Mouse (Mus musculus) fibroblast of lung, adult 2 months (primary cell): ENCODE data around the gene Klrb1f.
A peak's percentile ranks its signal among the peaks of the same experiment; 100 is the strongest.
"Not testable (repeated sequence)": the region's sequence is repeated elsewhere in the genome, so short reads cannot be mapped to it uniquely, and the experiment has no call there.

Source experiments
- DNase-seq: peaks from one replicate; pipeline ENCODE4 v3.0.0-alpha.2; 2011; ENCODE audit warnings: low read depth

Klrb1f gene

GRCm38 (mm10) chr6:129048857-129049473, 3.3 kb downstream of the Klrb1f start:
- DNase-seq = no peak

DNA sequence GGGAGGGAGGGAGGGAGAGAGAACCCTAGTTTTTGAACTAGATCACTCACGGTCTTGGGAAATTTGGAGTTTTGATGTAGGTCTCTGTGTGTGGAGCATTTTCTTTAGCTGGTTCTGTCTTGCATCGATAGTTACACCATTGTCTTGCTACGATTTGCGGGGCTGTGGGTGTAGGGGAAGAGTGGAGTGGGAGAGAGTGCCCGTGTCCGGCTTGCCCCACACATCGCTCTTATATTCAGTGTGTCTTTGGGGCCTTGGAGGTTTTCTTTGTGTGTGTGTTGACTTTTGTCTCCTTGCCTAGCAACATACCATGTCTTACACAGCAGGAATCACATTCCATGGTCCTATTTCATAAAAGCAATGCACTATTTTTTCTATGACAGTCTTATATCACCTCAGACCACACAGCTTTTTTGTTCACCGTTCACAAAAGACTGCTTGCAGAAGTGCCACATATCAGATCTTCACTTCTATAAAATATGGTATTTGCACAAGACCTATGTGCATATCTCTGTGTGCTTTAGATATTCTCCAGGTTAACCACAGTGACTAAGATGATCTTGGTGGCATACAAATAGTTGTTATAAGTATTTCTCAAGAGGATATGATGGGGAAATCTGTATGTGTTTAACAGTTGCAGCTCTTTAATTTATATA, 4.0 kb downstream of the Klrb1f start:
- DNase-seq = no peak

GRCm38 (mm10) chr6:129051086-129051485, 5.4 kb downstream of the Klrb1f start:
- DNase-seq = no peak

GRCm38 (mm10) chr6:129051731-129052130, 6.0 kb downstream of the Klrb1f start:
- DNase-seq = no peak

GRCm38 (mm10) chr6:129056237-129056636, 10.5 kb downstream of the Klrb1f start:
- DNase-seq = no peak

DNA sequence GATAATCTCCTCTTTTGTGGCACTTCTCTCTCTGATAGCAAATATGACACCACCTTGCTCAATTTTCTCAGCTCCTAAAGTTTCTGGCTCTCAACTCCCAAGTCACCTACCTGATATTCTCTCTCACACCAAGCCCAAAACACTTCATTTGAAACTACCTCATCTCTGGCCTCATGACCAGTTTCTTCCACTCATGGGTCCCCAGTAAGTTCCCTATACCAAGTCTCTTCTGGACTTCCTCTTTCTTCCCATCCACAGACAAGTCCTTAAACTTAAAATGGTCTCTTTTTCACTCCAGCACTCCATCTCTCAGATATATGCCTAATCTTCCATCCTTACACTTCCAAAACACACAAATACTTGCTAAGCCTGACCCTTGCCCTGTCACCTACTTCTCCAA, 12.3 kb downstream of the Klrb1f start:
- no peak for DNase-seq

DNA sequence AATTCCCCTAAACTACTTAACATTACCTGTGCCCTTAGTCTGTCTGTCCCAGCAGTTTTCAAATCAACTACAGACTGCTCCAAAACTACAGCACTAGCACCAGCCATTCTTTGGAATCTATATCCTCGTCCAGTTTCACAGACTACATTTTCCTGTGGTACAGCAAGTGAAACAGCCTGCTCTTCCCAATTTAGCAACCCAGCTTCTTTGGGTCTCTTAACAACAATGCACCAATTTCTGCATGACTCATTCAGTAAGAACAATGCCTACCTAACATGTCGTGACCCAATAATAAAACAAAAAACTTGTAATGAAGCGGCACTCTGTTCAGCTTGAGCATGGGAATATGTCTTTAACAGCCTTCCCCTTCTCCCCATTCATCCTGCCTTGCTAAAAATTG, 19.7 kb downstream of the Klrb1f start:
- no peak for DNase-seq

GRCm38 (mm10) chr6:129065857-129066256, 20.2 kb downstream of the Klrb1f start:
- no peak for DNase-seq

DNA sequence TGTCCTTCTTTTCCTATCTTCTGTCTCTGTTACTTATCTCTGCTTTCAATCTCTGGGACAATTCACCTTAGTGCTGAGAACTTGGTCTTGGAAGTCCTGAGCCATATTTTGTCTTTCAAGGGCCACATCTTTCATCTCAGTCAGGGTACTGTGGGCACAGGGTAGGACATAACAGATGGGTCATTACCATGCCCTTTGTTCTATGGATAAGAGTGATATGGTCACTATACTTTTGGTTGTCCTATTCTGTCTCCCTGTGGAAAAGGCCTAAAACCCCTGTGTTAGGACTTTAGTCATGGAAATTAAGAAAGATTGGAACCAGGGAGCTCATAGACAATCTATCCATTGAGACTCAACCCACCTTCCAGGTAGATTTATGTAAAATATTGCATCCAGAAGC, 20.8 kb downstream of the Klrb1f start:
- DNase-seq = no peak

DNA sequence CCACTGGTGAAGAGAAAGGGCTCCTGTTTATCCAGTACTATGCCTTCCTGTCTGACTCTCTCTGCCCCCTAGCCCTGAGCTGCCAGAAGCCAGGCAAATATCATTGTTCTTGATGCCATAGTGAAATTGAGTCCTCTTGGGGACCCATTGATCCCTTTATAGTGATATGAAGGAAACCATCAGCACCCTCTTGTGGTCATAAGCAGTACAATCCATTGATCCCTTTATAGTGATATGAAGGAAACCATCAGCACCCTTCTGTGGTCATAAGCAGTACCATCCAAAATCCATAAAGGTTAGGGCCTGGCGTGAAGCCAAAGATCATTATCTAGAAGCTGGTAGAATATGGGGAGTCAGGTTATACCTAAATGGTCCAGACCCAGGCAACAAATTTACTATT, 21.3 kb downstream of the Klrb1f start:
- peak; percentile 24 for DNase-seq

DNA sequence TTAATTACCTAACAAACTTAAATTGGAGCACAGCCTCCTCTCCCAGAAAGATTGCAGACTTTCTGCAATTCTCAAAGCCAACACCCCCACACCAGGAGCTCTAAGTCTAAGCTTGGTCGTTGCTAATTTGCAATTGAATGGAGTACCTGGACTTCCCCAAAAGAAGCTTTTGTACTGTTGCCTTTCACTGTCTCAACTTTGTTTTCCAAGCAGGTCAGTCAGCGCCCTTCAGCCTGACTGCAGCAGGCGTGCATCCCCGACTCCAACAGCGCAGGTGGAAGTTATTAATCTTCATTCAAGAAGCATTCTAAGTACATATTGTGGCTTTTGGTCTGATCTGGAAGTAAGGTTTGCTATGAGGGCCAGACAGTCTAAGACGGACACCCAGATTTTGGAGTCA, 39.4 kb downstream of the Klrb1f start:
- DNase-seq = no peak

- DNase-seq = not testable (repeated sequence)
Measured at GRCm38 (mm10) chr6:129086031-129086430, 40.3 kb downstream of the Klrb1f start.

DNA sequence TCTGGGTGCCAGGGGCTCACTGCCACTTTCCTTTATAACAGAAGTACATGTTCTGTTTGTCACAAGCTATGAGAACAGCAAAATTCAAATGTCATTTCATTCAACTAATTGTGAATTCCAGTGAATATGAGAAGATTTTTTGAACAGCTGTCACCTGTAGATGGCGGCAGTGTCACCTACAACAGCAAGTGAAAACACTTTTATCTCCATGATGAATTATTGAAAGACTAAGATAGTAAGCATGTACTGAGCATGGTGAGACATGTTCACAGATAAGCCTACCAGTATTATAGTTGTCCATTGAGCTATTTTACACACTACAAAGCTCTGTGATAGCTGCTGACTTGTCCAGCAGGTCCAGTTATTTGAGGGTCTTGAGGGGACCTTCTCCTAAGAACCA, 42.5 kb downstream of the Klrb1f start:
- DNase-seq = peak; percentile 17

DNA sequence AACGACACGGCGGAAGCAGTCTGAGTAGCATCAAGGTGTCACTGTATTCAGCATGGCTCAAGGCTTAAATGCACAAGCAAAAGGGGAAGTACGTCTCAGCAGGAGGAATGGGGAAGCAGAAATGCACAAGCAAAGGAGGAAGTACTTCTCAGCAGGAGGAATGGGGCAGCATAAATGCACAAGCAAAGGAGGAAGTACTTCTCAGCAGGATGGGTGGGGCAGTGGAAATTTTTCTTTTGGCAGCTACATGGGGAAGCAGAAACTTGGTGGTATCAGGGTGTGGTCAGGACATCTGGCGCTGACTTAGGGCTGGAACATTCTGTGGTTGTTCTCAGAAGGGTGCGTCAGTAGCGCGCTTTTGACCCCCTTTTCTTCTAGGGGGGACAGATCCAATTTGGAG, 42.9 kb downstream of the Klrb1f start:
- not testable (repeated sequence) for DNase-seq

DNA sequence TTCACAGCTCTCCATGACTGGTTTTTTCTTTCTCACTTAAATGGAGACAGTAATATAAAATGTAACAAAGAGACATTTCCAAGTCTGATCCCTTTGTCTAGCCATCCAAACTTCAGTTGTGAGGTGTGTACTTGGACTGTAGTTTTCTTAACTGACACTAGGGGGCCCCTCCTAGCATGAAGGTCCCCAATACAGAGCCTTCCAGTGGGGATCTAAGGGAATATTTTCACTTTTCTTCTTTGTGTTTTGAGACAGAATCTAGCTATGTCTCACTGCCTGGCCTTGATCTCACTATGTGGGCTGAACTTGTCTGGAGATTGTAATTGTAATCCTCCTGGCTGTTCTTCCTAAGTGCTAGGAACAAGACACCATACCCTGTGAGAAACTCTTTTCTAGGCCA, 49.5 kb downstream of the Klrb1f start:
- DNase-seq = peak; percentile 21

DNA sequence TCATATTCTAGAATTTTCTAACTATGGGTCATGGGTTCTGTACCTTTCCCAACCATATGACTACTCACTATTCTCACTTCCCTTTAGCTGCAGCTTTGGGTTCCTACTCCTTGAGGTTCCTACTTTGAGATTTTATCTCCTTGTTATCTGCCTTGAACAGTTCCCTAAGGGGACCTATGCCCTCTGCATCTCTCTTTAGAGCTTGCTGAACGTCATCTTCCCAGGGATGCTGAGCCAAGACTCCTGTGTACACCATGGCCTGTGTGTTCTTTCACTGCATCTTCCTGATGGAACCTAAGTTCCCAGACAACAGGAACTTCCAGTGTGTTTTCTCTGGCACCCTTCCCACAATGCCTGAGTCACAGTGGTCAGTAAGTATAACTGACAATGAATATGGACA, 52.2 kb downstream of the Klrb1f start:
- peak; percentile 17 for DNase-seq

DNA sequence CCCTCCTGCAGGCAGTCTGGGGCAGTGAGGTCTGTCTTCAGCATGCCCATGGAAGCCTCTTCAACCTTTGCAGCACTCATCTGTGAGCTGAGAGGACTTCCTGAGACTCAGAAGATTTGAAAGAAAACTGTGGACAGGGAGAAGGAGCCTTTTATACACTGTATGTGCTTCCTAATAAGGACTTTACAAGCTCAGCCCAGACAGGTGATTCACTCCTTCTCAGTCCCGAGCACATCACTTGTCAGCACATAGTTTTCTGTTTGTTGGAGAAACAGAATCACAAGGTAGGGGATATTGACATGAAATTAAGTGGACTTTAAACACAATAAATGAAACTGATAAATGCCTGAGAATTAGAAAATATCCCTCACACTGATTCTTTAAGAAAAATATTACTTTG, 55.1 kb downstream of the Klrb1f start, which contains the start of gene Clec2e:
Clec2e (minus strand) TSS at position 120 of the 400 bp plus-strand sequence.
- DNase-seq = not testable (repeated sequence)

DNA sequence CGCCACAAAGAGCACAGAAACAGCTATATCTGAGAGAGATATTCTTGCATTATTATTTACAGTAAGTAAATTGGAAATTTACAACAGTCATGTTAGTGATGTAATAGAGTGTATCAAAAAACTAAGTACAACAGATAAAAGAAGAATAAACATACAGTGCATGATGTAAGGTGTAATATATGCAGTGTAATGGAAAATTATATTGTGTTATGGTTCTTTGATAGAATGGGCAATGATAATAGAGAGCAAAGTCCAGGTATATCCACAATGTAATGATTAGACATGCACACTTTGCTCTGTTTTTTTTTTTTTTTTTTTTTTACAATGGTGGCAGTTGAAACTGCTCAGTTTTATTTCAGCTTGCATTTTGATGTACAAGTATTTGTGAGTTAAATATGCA, 55.9 kb downstream of the Klrb1f start:
- DNase-seq = no peak

- DNase-seq = no peak
Measured at GRCm38 (mm10) chr6:129102858-129103555, 57.3 kb downstream of the Klrb1f start.
